Mouse (Mus musculus): ENCODE data around the gene Zfp607a. TPM values are rescaled to one million over a fixed set of nuclear protein-coding genes. Genes with fewer than 3 reads are reported as not detected.
A peak's percentile ranks its signal among the peaks of the same experiment; 100 is the strongest.
"Not testable (repeated sequence)": the region's sequence is repeated elsewhere in the genome, so short reads cannot be mapped to it uniquely, and the experiment has no call there.

Zfp607a gene
- polyA plus RNA-seq (2012; rRNA removed), result 0.37 and 0.80 TPM in 2 replicates

- no peak for DNase-seq (ENCODE audit: low read depth, low spot score)
- 96% methylated on average over 1 of the region's 1 CpGs for WGBS
Observed at GRCm38 (mm10) chr7:27857227-27857626, at the start of gene Zfp607a. TSS of gene Zfp607a (plus strand) at chr7:27857527.

GRCm38 (mm10) chr7:27818526-27819110 is 38.7 kb upstream of the Zfp607a start:
- WGBS, result 95% methylated on average over 7 of the region's 7 CpGs
- no peak for DNase-seq (ENCODE audit: low read depth, low spot score)

- DNase-seq (ENCODE audit: low read depth, low spot score), result no peak
Observed at GRCm38 (mm10) chr7:27822611-27823010, 34.7 kb upstream of the Zfp607a start.

- no peak for DNase-seq (ENCODE audit: low read depth, low spot score)
- 91% methylated on average over 2 of the region's 2 CpGs for WGBS
Observed at GRCm38 (mm10) chr7:27834131-27834530, 23.2 kb upstream of the Zfp607a start.

GRCm38 (mm10) chr7:27837896-27838295 is 19.4 kb upstream of the Zfp607a start:
- no peak for DNase-seq (ENCODE audit: low read depth, low spot score)
- 19% methylated on average over 6 of the region's 6 CpGs for WGBS

GRCm38 (mm10) chr7:27838323-27839249 is 18.7 kb upstream of the Zfp607a start, which contains the start of gene Zfp59:
TSS of gene Zfp59 (plus strand) at chr7:27838607.
- WGBS, result 2% methylated on average over 34 of the region's 34 CpGs
- DNase-seq (ENCODE audit: low read depth, low spot score), result peak; percentile 57

GRCm38 (mm10) chr7:27839596-27839995 is 17.7 kb upstream of the Zfp607a start:
- DNase-seq (ENCODE audit: low read depth, low spot score), result no peak

GRCm38 (mm10) chr7:27840104-27840503 is 17.2 kb upstream of the Zfp607a start:
- WGBS, result 87% methylated on average over 6 of the region's 6 CpGs
- no peak for DNase-seq (ENCODE audit: low read depth, low spot score)

More at GRCm38 (mm10) chr7:27839596-27839995, 17.7 kb upstream of the Zfp607a start:
- 96% methylated on average over 7 of the region's 7 CpGs for WGBS

- DNase-seq (ENCODE audit: low read depth, low spot score), result peak; percentile 28
- WGBS, result 19% methylated on average over 10 of the region's 10 CpGs
Observed at GRCm38 (mm10) chr7:27859301-27860251, 2.2 kb downstream of the Zfp607a start.

GRCm38 (mm10) chr7:27860396-27861235 is 3.3 kb downstream of the Zfp607a start:
- peak; percentile 56 for DNase-seq (ENCODE audit: low read depth, low spot score)
- under 1% methylated on average over 22 of the region's 22 CpGs for WGBS

- not testable (repeated sequence) for DNase-seq (ENCODE audit: low read depth, low spot score)
- 78% methylated on average over 5 of the region's 5 CpGs for WGBS
Observed at GRCm38 (mm10) chr7:27862578-27862977, 5.3 kb downstream of the Zfp607a start.

GRCm38 (mm10) chr7:27881721-27882120 is 24.4 kb downstream of the Zfp607a start:
- 99% methylated on average over 4 of the region's 4 CpGs for WGBS
- no peak for DNase-seq (ENCODE audit: low read depth, low spot score)

- WGBS, result 96% methylated on average over 4 of the region's 4 CpGs
- DNase-seq (ENCODE audit: low read depth, low spot score), result no peak
Observed at GRCm38 (mm10) chr7:27900601-27901000, 43.3 kb downstream of the Zfp607a start.

- no peak for DNase-seq (ENCODE audit: low read depth, low spot score)
- WGBS, result 29% methylated on average over 11 of the region's 11 CpGs
Observed at GRCm38 (mm10) chr7:27905061-27905848, 47.9 kb downstream of the Zfp607a start.

GRCm38 (mm10) chr7:27910952-27911351 is 53.6 kb downstream of the Zfp607a start:
- 96% methylated on average over 4 of the region's 4 CpGs for WGBS
- not testable (repeated sequence) for DNase-seq (ENCODE audit: low read depth, low spot score)

GRCm38 (mm10) chr7:27927041-27927440 is 69.7 kb downstream of the Zfp607a start:
- 56% methylated on average over 4 of the region's 4 CpGs for WGBS
- DNase-seq (ENCODE audit: low read depth, low spot score), result not testable (repeated sequence)

GRCm38 (mm10) chr7:27928818-27929695 is 71.7 kb downstream of the Zfp607a start, which contains the start of gene Zfp974:
TSS of gene Zfp974 (minus strand) at chr7:27929460.
- 3% methylated on average over 40 of the region's 40 CpGs for WGBS
- DNase-seq (ENCODE audit: low read depth, low spot score), result no peak
